Mouse (Mus musculus) kidney, postnatal 25 days (tissue): ENCODE measurements around the gene Msgn1.
A peak's percentile ranks its signal among the peaks of the same experiment; 100 is the strongest.

Source experiments
- DNase-seq, 2 experiments: peaks; one replicate each; pipeline ENCODE4 v3.0.0; 2021; ENCODE audit warnings: mixed read lengths in 2 of 2

The Msgn1 gene

DNA sequence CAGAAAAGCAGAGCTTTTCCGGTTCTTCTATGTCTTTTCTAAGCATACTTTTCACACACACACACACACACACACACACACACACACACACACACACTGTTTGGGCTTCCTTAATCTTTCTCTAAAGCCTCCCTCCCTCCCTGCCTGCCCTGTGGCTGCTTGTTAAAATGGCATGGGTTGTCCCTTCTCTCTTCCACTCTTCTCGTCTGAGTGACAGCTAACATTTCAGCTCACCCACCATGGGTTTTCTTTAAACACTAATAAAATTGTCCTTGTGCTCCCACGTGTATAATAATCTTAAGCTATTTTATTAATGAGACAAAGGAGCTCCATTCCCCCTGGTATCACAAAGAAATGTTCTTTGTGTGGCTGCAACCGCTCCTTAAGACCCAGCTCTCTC lies 10.7 kb downstream of the Msgn1 start:
- DNase-seq = no peak

- DNase-seq = no peak
Measured at GRCm38 (mm10) chr12:11196830-11197229, 11.9 kb downstream of the Msgn1 start.

- DNase-seq = peak; percentile 75 to 77
Measured at GRCm38 (mm10) chr12:11196142-11196597, 12.6 kb downstream of the Msgn1 start.

- no peak for DNase-seq
Measured at GRCm38 (mm10) chr12:11195031-11195430, 13.7 kb downstream of the Msgn1 start.

GRCm38 (mm10) chr12:11178486-11179154 lies 30.2 kb downstream of the Msgn1 start:
- DNase-seq = peak; percentile 88 to 96

DNA sequence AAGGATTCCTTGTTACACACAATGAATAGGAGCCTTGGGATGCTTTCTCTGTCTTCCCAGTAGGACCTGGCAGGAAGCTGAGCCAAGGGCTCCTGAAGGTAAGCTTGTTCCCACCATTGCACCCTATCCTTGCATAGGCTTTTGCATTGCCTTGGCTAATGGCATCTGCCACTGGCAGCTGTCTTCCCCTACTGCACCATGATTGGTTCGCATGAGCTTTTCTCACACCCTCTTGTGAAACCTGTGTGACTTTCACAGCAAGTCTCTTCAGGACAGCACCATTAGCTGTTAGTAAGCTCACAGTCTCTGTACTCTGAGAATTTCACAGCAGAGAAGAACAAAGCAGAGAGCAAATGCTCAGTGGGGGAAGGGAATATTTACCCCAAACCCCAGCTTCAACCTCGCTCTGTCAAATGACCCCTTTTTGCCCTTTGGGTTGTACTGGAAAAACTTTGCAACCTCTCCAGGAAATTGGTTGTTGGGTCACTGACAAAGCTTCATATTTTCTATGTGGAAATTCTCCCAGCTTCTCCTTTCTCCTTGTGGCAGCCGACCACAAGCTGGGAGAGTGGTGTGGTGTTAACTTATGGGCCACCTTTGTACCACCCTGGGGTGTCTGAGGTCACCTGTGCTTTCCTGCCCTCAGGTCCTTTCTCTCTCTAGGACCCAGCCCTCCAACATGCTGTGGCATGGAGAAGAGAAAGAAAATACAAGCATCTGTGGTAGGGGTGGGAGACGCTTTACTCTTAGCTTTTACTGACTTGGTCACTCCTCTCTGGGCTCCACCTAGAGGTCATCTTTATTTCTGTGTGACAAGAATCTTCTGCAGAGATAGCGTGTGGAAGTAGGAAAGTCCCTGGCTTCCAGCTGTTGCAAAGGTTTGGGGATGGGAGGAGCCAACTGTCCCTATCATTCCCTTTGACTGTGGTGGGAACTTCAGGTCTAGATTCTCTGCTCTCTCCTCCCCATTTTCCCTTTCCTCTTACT lies 31.1 kb downstream of the Msgn1 start:
- no peak for DNase-seq

DNA sequence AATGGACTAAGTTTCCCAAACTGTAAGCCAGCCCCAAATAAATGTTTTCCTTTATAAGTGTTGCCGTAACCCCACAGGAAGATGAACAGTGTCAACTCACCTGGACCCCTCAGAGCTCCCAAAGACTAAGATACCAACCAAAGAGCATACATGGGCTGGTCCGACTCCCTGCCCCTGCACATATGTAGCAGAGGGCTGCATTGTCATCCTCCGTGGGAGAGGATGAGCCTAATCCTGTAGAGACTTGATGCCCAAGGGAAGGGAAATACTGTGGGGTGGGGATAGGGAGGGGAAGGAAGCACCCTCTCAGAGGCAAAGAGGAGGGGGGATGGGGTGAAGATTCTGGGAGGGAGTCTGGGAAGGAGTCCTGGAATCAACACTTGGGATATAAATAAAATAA lies 50.1 kb downstream of the Msgn1 start:
- DNase-seq = no peak
